Mouse (Mus musculus): ENCODE measurements around the gene St7.
A peak's percentile ranks its signal among the peaks of the same experiment; 100 is the strongest.

St7 gene

GRCm38 (mm10) chr6:17719423-17719822, 26.7 kb downstream of the St7 start:
- DNase-seq (ENCODE audit: low spot score in 2 of 2), result no peak

GRCm38 (mm10) chr6:17720022-17720421, 27.3 kb downstream of the St7 start:
- no peak for DNase-seq (ENCODE audit: low spot score in 2 of 2)

- DNase-seq (ENCODE audit: low spot score in 2 of 2), result no peak
Observed at GRCm38 (mm10) chr6:17721706-17722105, 29.0 kb downstream of the St7 start.

DNA sequence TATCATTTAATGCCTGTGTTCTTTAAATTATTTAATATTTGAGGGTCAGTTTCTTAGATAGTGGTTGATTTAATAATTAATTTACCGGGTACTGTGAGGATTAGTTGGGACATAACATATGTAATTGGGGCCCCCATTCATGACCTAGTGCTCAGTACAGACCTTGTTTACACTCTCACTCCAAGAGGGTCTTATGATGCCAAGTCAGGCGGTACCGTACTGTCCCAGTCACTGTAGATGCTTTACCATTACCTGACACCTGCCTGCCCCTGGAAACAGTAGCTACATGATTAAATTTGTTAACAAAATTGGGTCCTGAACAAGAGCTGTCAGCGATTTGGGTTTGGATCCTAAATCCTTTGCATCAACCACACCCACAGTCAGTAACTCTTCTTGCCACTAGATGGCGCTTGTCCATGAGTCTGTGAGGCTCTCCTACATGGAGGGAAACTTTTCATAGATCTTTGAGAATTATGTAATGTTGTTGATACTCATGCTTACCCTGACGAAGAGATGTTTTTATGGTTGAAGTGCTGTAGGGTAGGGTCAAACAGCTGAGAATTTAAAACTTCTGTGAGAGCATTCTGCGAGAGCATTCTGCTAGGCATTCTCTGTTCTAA, 33.2 kb downstream of the St7 start:
- peak in 1 of 2 experiments; percentile 45 for DNase-seq (ENCODE audit: low spot score in 2 of 2)

- DNase-seq (ENCODE audit: low spot score in 2 of 2), result no peak
Observed at GRCm38 (mm10) chr6:17727241-17727640, 34.5 kb downstream of the St7 start.

DNA sequence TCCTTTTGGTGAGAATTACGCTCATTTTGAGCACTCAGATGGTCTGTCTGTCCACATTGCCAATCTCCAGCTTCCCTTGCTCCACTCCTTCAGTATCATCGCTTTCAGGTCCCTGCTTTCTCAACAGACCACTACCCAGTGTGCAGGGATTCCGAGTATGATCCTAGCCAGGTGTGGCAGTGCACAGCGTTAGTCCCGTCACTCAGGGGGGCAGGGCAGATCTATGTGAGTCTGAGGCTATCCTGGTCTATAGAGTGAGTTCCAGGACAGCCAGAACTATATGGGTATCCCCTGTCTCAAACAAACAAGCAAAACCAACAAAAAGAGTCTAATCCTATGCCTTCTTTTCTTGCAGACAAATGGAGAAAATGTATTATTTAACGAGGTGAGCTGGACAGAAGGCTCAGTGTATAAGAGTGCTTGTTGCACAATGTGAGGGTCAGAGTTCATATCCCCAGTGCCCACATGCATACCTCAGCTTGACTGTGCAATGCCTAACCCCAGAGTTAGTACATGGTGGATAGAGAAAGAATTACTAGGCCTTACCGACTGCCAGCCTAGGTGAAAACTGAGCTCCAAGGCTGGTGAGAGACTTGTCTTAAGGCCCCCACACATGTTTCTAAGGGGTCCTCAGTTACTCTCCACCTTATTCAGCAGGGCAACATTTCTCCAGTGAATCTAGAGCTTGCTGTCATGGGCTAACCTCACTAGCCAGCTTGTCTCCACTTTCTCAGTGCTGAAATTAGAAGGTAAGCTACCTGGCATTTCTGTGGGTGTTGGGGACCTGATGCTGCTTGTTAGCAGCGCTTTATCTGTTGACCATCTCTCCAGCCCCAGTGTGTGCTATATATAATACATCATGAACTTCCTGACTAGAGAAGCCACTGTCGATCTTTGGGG, 35.4 kb downstream of the St7 start:
- no peak for DNase-seq (ENCODE audit: low spot score in 2 of 2)

DNA sequence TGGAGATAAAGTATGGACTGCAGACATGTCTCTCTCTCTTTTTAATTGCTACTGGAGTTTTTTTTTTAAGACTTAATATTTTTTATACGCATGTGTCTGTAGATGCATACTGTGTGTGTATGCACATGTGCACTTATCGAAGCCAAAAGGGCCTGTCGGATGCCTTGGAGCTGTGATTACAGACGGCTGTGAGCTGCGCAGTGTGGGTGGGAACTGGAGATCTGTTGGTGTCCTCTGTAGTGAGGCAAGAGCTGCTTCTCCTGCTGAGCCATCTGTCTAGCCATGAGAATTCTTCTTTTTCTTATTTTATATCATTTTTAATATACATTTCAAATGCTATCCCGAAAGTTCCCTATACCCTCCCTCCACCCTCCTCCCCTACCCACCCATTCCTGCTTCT, 37.4 kb downstream of the St7 start:
- DNase-seq (ENCODE audit: low spot score in 2 of 2), result no peak

- DNase-seq (ENCODE audit: low spot score in 2 of 2), result no peak
Observed at GRCm38 (mm10) chr6:17731694-17732093, 39.0 kb downstream of the St7 start.

DNA sequence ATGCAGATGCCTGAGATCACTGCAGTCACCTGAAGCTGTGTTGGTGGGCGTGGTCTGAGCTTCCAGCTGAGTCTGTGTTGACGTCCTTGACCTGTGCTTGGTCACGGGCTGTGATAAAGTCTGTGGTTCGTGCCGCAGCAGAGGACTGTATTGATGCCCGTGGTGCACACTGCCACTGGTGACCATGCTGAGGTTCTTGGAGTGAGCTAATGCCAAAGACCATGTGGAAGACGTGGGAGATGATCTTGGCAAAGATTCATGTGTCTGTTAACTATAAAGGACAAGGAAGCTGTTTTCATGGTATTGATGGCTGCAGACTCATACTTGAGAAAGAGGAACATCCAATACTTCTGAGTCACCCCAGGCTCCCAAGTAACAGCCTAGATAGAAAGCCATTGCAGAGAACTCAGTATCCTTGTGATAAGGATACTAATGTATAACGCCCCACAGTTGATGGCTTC, 41.2 kb downstream of the St7 start:
- no peak for DNase-seq (ENCODE audit: low spot score in 2 of 2)

- no peak for DNase-seq (ENCODE audit: low spot score in 2 of 2)
Observed at GRCm38 (mm10) chr6:17737262-17737948, 44.7 kb downstream of the St7 start.

- no peak for DNase-seq (ENCODE audit: low spot score in 2 of 2)
Observed at GRCm38 (mm10) chr6:17740128-17740527, 47.4 kb downstream of the St7 start.

DNA sequence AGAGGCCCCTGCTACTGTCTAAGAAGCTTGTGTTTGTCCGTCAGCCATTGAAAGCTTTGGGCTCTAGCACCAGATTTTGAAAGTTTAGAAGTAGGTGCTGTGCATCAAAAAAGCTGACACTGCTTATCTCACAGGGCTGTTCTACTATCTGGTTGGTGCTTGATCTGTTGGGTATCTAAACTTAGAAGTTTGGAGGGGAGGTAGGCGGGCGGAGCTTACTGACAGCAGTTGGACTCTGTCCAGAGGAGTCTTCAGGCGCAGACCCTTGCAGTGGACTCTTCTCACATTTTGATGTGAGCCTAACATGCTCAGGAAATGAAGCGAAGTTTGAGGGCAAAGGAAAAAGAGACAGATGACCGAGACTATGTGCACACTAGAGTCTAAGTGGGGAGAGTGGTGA, 48.9 kb downstream of the St7 start:
- no peak for DNase-seq (ENCODE audit: low spot score in 2 of 2)

DNA sequence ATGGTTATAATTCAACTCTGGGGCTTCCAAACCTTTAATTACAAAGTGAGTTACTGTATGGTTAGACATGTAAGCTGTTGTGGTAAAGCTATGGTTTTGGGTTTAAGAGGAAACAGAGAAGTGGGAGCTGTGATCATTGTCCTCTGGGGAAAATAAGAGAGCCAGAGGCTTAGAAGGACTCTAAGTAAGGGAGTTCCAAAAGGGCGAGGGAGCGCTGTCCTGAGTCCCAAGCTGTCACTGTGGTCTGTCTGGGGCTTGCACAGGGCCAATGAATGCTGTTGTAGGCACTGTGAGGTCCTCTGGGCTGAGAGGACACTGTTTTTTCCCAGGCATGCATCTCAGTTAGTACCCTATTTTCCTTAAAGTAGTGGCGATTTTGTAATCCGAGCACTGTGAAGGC, 49.5 kb downstream of the St7 start:
- no peak for DNase-seq (ENCODE audit: low spot score in 2 of 2)

DNA sequence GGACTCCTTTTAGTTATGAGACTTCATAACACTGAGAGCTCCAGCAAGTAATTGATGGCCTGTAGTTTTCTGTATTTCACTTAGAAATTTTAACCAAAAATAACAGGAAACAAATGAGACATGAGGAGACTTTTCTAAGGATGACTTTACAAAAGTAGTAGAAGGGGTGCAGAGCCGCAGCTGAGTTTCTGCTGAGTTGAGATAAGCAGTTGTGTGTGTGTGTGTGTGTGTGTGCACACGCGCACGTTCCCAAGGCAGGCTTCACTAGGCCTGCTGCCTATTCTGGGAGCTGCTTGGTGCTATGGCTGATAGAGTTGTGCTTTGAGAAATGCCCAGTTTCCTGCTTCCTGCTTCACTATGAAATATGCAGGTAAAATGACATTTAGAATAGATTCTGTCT, 50.6 kb downstream of the St7 start:
- DNase-seq (ENCODE audit: low spot score in 2 of 2), result no peak

- DNase-seq (ENCODE audit: low spot score in 2 of 2), result no peak
Observed at GRCm38 (mm10) chr6:17747724-17748123, 55.0 kb downstream of the St7 start.

DNA sequence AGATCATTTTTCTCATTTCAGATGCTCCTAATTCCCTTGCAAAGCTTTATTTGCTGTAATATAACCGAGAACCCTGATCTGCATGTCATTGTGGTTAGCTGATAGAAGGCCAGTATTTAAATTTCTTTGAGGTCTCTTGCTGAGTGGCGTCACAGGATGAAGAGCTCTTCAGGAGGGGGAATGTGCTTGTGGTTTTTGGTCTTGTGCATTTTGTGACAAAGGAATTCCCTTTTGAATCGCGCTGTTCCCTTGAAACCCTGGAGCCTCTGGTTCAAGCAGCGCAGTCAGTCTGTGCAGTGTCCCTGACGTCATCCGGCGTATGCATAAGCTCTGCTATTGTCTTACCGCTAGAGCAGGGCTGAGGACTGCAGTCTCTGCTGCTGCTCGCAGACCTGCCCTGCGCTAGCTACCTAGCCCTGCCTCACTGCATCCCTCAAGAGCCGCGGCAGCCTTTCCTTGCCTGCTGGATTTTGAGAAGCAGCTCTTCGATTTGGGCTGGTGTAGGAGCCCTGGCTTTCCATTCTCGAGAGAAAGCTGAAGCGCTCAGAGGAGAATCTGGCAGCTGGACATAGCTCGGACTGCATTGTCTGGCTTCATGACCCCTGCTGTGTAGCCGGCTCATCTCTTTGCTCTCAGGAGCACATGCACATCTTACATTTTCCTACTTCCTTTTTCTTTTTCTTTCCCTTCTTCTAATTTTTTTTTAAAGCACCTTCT, 56.3 kb downstream of the St7 start:
- peak; percentile 22 to 29 for DNase-seq (ENCODE audit: low spot score in 2 of 2)

- no peak for DNase-seq (ENCODE audit: low spot score in 2 of 2)
Observed at GRCm38 (mm10) chr6:17749596-17749995, 56.9 kb downstream of the St7 start.

DNA sequence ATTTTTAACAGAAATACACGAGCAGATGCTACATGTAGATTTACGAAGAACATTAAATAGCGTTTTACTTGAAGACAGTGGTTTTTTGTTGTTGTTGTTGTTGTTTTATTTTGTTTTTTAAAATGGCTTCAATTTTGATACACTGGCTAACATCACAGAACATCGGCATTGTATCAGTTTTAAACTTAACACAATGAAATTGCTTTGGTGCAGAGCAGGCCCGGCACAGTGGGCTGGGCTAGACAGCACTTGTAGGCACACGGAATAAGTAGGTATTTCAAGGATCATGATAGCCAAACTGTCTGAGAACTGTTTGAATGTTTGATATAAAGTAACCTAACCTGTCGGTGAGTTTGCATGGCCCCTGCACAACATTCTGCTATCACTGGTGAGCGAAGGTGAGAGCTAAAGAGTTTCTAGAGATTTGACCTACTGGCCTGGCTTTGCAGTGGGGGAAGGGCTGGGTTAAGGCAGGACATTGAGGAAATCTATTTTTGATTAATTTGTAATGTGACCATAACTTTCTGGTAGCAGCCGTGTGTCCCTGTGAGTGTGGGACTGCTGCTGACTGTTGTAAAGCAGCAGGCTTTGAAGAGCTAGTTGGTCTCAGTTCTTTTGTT, 57.4 kb downstream of the St7 start:
- DNase-seq (ENCODE audit: low spot score in 2 of 2), result no peak

GRCm38 (mm10) chr6:17750957-17751356, 58.2 kb downstream of the St7 start:
- no peak for DNase-seq (ENCODE audit: low spot score in 2 of 2)

- DNase-seq (ENCODE audit: low spot score in 2 of 2), result no peak
Observed at GRCm38 (mm10) chr6:17755902-17756301, 63.2 kb downstream of the St7 start.

- no peak for DNase-seq (ENCODE audit: low spot score in 2 of 2)
Observed at GRCm38 (mm10) chr6:17758568-17758967, 65.8 kb downstream of the St7 start.

Measured in urinary bladder, adult 18-20 months (tissue).